Mouse (Mus musculus): ENCODE results near the gene Fbxo2. TPM values are rescaled to one million over a fixed set of nuclear protein-coding genes. Genes with fewer than 3 reads are reported as not detected.
A peak's percentile ranks its signal among the peaks of the same experiment; 100 is the strongest.

The Fbxo2 gene
- polyA plus RNA-seq, 1 experiment = 172 TPM

- Histone ChIP-seq H3K27me3 (ENCODE audit: control insufficient read depth, insufficient read depth, low read length) (no peaks in the 10 kb centered on the region), H3K4me1 (ENCODE audit: control insufficient read depth, insufficient read depth, low read length) (no peaks in the 10 kb centered on the region; the same call in 1 of the 2 replicates), H3K4me3 (replicated peaks; ENCODE audit: insufficient read depth, low read depth, low read length) (peak within 1 kb of the TSS; percentile 29), H3K27ac (ENCODE audit: insufficient read depth, low read length) (no peak within 1 kb of the TSS)
- DNase-seq = peak in 1 of 2 experiments; percentile 29
- TF ChIP-seq POLR2A (IDR thresholded peaks at IDR 0.05; ENCODE audit: borderline replicate concordance, insufficient read depth, low read length) (no peak), CTCF (IDR thresholded peaks at IDR 0.05; ENCODE audit: borderline replicate concordance, insufficient read depth, low read depth, low read length) (no peak)
- WGBS = under 1% methylated on average over 62 of the region's 87 CpGs
Measured at GRCm38 (mm10) chr4:148130561-148131413, 29.6 kb upstream of the Fbxo2 start, which contains the start of gene Draxin. Gene Draxin (minus strand): TSS chr4:148130698.

GRCm38 (mm10) chr4:148131497-148132081 is 28.8 kb upstream of the Fbxo2 start:
- 7% methylated on average over 21 of the region's 21 CpGs for WGBS
- TF ChIP-seq POLR2A (IDR thresholded peaks at IDR 0.05; ENCODE audit: borderline replicate concordance, insufficient read depth, low read length) (no peak), CTCF (IDR thresholded peaks at IDR 0.05; ENCODE audit: borderline replicate concordance, insufficient read depth, low read depth, low read length) (no peak)
- no peaks in the 10 kb centered on the region for H3K27me3 ChIP-seq (ENCODE audit: control insufficient read depth, insufficient read depth, low read length)
- no peak for DNase-seq
- no peak overlapping the region for H3K27ac ChIP-seq (ENCODE audit: insufficient read depth, low read length)
- H3K4me1 ChIP-seq (ENCODE audit: control insufficient read depth, insufficient read depth, low read length) = no peaks in the 10 kb centered on the region; the same call in 1 of the 2 replicates
- H3K4me3 ChIP-seq (replicated peaks; ENCODE audit: insufficient read depth, low read depth, low read length) = no peak overlapping the region

- Histone ChIP-seq H3K27me3 (ENCODE audit: control insufficient read depth, insufficient read depth, low read length) (no peaks in the 10 kb centered on the region), H3K27ac (ENCODE audit: insufficient read depth, low read length) (no peak overlapping the region), H3K4me3 (replicated peaks; ENCODE audit: insufficient read depth, low read depth, low read length) (no peak overlapping the region), H3K4me1 (ENCODE audit: control insufficient read depth, insufficient read depth, low read length) (no peaks in the 10 kb centered on the region; the same call in 1 of the 2 replicates)
- no peak for TF ChIP-seq CTCF (IDR thresholded peaks at IDR 0.05; ENCODE audit: borderline replicate concordance, insufficient read depth, low read depth, low read length)
- TF ChIP-seq POLR2A (IDR thresholded peaks at IDR 0.05; ENCODE audit: borderline replicate concordance, insufficient read depth, low read length) = no peak
- no peak for DNase-seq
- WGBS = 73% methylated on average over 8 of the region's 8 CpGs
Measured at GRCm38 (mm10) chr4:148134988-148135387, 25.4 kb upstream of the Fbxo2 start.

- Histone ChIP-seq H3K4me3 (replicated peaks; ENCODE audit: insufficient read depth, low read depth, low read length) (no peak overlapping the region), H3K27me3 (ENCODE audit: control insufficient read depth, insufficient read depth, low read length) (no peaks in the 10 kb centered on the region), H3K4me1 (ENCODE audit: control insufficient read depth, insufficient read depth, low read length) (no peaks in the 10 kb centered on the region), H3K27ac (ENCODE audit: insufficient read depth, low read length) (no peak overlapping the region)
- TF ChIP-seq POLR2A (IDR thresholded peaks at IDR 0.05; ENCODE audit: borderline replicate concordance, insufficient read depth, low read length) (no peak), CTCF (IDR thresholded peaks at IDR 0.05; ENCODE audit: borderline replicate concordance, insufficient read depth, low read depth, low read length) (no peak)
- no peak for DNase-seq
- 36% methylated on average over 8 of the region's 8 CpGs for WGBS
Measured at GRCm38 (mm10) chr4:148137503-148137902, 22.9 kb upstream of the Fbxo2 start.

GRCm38 (mm10) chr4:148139767-148140097 is 20.7 kb upstream of the Fbxo2 start:
- Histone ChIP-seq H3K4me3 (replicated peaks; ENCODE audit: insufficient read depth, low read depth, low read length) (peak overlapping the region; percentile 79), H3K4me1 (ENCODE audit: control insufficient read depth, insufficient read depth, low read length) (no peaks in the 10 kb centered on the region), H3K27ac (ENCODE audit: insufficient read depth, low read length) (no peak overlapping the region; the same call in 1 of the 2 replicates), H3K27me3 (ENCODE audit: control insufficient read depth, insufficient read depth, low read length) (no peaks in the 10 kb centered on the region)
- no peak for TF ChIP-seq CTCF (IDR thresholded peaks at IDR 0.05; ENCODE audit: borderline replicate concordance, insufficient read depth, low read depth, low read length)
- TF ChIP-seq POLR2A (IDR thresholded peaks at IDR 0.05; ENCODE audit: borderline replicate concordance, insufficient read depth, low read length) = no peak
- no peak for DNase-seq
- WGBS = 1% methylated on average over 12 of the region's 12 CpGs

GRCm38 (mm10) chr4:148140098-148141011 is 20.1 kb upstream of the Fbxo2 start:
- peak; percentile 90 to 97 for DNase-seq
- Histone ChIP-seq H3K4me1 (ENCODE audit: control insufficient read depth, insufficient read depth, low read length) (no peaks in the 10 kb centered on the region), H3K4me3 (replicated peaks; ENCODE audit: insufficient read depth, low read depth, low read length) (peak overlapping the region; percentile 79), H3K27ac (ENCODE audit: insufficient read depth, low read length) (peak overlapping the region; percentile 72), H3K27me3 (ENCODE audit: control insufficient read depth, insufficient read depth, low read length) (no peaks in the 10 kb centered on the region)
- WGBS = under 1% methylated on average over 65 of the region's 65 CpGs
- TF ChIP-seq POLR2A (IDR thresholded peaks at IDR 0.05; ENCODE audit: borderline replicate concordance, insufficient read depth, low read length) = peak; percentile 60
- peak; percentile 63; the same call in 1 of the 2 replicates for TF ChIP-seq CTCF (IDR thresholded peaks at IDR 0.05; ENCODE audit: borderline replicate concordance, insufficient read depth, low read depth, low read length)

GRCm38 (mm10) chr4:148143721-148144120 is 16.7 kb upstream of the Fbxo2 start:
- no peaks in the 10 kb centered on the region for H3K27me3 ChIP-seq (ENCODE audit: control insufficient read depth, insufficient read depth, low read length)
- no peak for DNase-seq
- WGBS = 72% methylated on average over 5 of the region's 5 CpGs
- no peak overlapping the region for H3K4me3 ChIP-seq (replicated peaks; ENCODE audit: insufficient read depth, low read depth, low read length)
- H3K4me1 ChIP-seq (ENCODE audit: control insufficient read depth, insufficient read depth, low read length) = no peaks in the 10 kb centered on the region
- no peak overlapping the region for H3K27ac ChIP-seq (ENCODE audit: insufficient read depth, low read length)
- TF ChIP-seq POLR2A (IDR thresholded peaks at IDR 0.05; ENCODE audit: borderline replicate concordance, insufficient read depth, low read length) = no peak
- no peak for TF ChIP-seq CTCF (IDR thresholded peaks at IDR 0.05; ENCODE audit: borderline replicate concordance, insufficient read depth, low read depth, low read length)

Measured in cerebellum, adult 2 months (tissue).